Mouse (Mus musculus) myocyte (in vitro differentiated cells): ENCODE measurements around the gene Rabep2. TPM values are rescaled to one million over a fixed set of nuclear protein-coding genes. Genes with fewer than 3 reads are reported as not detected.
"Not testable (repeated sequence)": the region's sequence is repeated elsewhere in the genome, so short reads cannot be mapped to it uniquely, and the experiment has no call there.

Source experiments
- H3K27me3 ChIP-seq: one replicate; pipeline ENCODE4 v1.6.1; 2011; ENCODE audit not compliant: control insufficient read depth, insufficient read depth, insufficient read length
- H3K36me3 ChIP-seq: one replicate; pipeline ENCODE4 v1.6.1; 2011; ENCODE audit not compliant: control insufficient read depth, insufficient read depth
- H3K4me2 ChIP-seq: one replicate; pipeline ENCODE4 v1.6.1; 2011; ENCODE audit warnings: low read depth, control low read depth
- H3K4me3 ChIP-seq: one replicate; pipeline ENCODE4 v1.5.1; 2011; ENCODE audit warnings: mild to moderate bottlenecking, control low read depth, moderate library complexity
- H3K79me2 ChIP-seq: one replicate; pipeline ENCODE4 v1.6.1; 2011; ENCODE audit not compliant: control insufficient read depth, insufficient read depth
- H3ac ChIP-seq: one replicate; pipeline ENCODE4 v1.6.1; 2011; ENCODE audit not compliant: control insufficient read depth, insufficient read length
- CEBPB ChIP-seq: IDR thresholded peaks from 2 replicates; pipeline ENCODE4 v1.6.1; 2011; ENCODE audit warnings: mild to moderate bottlenecking, moderate library complexity; ENCODE audit not compliant: poor library complexity, insufficient read depth, severe bottlenecking
- E2F4 ChIP-seq: IDR thresholded peaks from one replicate; pipeline ENCODE4 v1.6.1; 2011; ENCODE audit warnings: mild to moderate bottlenecking, control low read depth, moderate library complexity; ENCODE audit not compliant: insufficient read depth
- MAX ChIP-seq: IDR thresholded peaks from one replicate; pipeline ENCODE4 v1.6.1; 2011; ENCODE audit warnings: low read depth, mild to moderate bottlenecking, control low read depth
- MYOD1 ChIP-seq, 3 experiments: IDR thresholded peaks; one replicate each; pipeline ENCODE4 v1.6.1; 2011; ENCODE audit warnings: control low read depth in 2 of 3, low read depth in 2 of 3, mild to moderate bottlenecking in 2 of 3, moderate library complexity in 1 of 3; ENCODE audit not compliant: insufficient read length in 2 of 3, control insufficient read depth in 1 of 3
- MYOG ChIP-seq, 3 experiments: IDR thresholded peaks; one replicate each; pipeline ENCODE4 v1.6.1; 2011; ENCODE audit warnings: control low read depth in 2 of 3, low read depth in 2 of 3, mild to moderate bottlenecking in 2 of 3; ENCODE audit not compliant: insufficient read length in 2 of 3, control insufficient read depth in 1 of 3, insufficient read depth in 1 of 3
- POLR2A ChIP-seq: IDR thresholded peaks from one replicate; pipeline ENCODE4 v1.6.1; 2011; ENCODE audit warnings: low read depth, mild to moderate bottlenecking, control low read depth, moderate library complexity; ENCODE audit not compliant: insufficient read length
- POLR2AphosphoS2 ChIP-seq: IDR thresholded peaks from one replicate; pipeline ENCODE4 v1.6.1; 2011; ENCODE audit warnings: low read depth, control low read depth; ENCODE audit not compliant: insufficient read length
- REST ChIP-seq: IDR thresholded peaks from one replicate; pipeline ENCODE4 v1.6.1; 2011; ENCODE audit warnings: mild to moderate bottlenecking, control low read depth, moderate library complexity; ENCODE audit not compliant: insufficient read depth, insufficient read length
- SRF ChIP-seq: IDR thresholded peaks from one replicate; pipeline ENCODE4 v1.6.1; 2011; ENCODE audit warnings: low read depth; ENCODE audit not compliant: control insufficient read depth, insufficient read length
- TCF12 ChIP-seq: IDR thresholded peaks from one replicate; pipeline ENCODE4 v1.6.1; 2011; ENCODE audit warnings: mild to moderate bottlenecking, control low read depth; ENCODE audit not compliant: poor library complexity, insufficient read depth, severe bottlenecking
- TCF3 ChIP-seq: IDR thresholded peaks from one replicate; pipeline ENCODE4 v1.6.1; 2011; ENCODE audit warnings: low read depth, control low read depth; ENCODE audit not compliant: insufficient read length
- USF1 ChIP-seq: IDR thresholded peaks from one replicate; pipeline ENCODE4 v1.6.1; 2011; ENCODE audit warnings: low read depth, mild to moderate bottlenecking, control low read depth, moderate library complexity
- polyA plus RNA-seq: library from polyadenylated mRNA; unstranded; fragments of >200 nt; fragmentation: generic; extraction: Trizol; gene quantifications from one replicate; pipeline ENCODE4 v1.2.1, GENCODE M21; 2012; ENCODE audit warnings: missing spikeins

Gene Rabep2
- polyA plus RNA-seq, 1 experiment: 36.7 TPM

DNA sequence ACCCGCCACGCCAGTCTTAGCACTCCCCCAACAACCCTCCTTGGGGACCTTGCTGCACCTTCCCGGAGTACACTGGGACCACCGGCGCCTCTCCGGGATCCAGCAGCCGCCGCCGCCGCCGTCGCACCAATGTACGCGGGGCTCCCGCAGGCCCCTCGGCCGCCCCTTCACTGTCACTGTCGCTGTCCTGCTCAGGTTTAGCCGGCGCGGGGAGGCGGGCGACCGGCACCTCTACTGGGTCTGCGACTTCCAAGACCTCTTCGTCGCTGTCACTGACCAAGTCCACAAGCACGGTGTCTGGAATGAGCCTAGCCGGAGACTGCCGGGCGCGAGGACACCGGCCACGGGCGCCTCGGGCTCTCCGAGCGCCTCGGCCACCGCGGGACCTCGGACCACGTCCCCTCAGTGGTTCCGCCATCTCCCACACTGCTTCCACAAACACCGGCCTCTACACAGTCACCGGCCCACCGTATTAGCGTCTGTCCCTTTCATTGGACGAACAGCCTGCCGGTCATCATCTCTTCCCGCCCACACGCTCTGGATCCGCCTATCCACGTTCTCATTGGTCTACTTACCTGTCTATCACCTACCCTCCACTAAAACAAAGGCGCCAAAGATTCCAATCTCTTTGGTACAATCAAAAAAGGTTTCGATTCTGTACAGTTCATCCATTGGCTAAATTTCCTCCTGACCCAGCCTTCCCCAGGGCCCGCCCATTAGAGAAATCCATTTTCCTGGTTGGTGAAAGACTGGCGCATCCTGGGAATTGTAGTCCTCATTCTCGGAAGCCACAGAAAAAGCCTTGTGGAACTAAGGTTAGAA is 32.0 kb upstream of the Rabep2 start, which contains the start of gene Nfatc2ip:
Gene Nfatc2ip, minus strand, starts transcription at position 440 of the 822 bp plus-strand sequence.
- TF ChIP-seq POLR2AphosphoS2 (peak; percentile 89), USF1 (no peak), CEBPB (no peak), MYOD1 (IDR thresholded peaks at IDR 0.05; ENCODE audit: control insufficient read depth in 1 of 3, insufficient read length in 2 of 3, low read depth in 2 of 3) (no peak), SRF (peak; percentile 66), TCF12 (no peak), POLR2A (peak; percentile 94), REST (no peak), E2F4 (peak; percentile 85)
- no peaks in the 10 kb centered on the region for H3K79me2 ChIP-seq
- H3ac ChIP-seq: peak within 1 kb of the TSS; percentile 8
- no peaks in the 10 kb centered on the region for H3K27me3 ChIP-seq
- peak within 1 kb of the TSS; percentile 45 for H3K4me3 ChIP-seq
- H3K4me2 ChIP-seq: peak within 1 kb of the TSS; percentile 88
- H3K36me3 ChIP-seq: no peaks in the 10 kb centered on the region

GRCm38 (mm10) chr7:126397221-126397620 is 31.3 kb upstream of the Rabep2 start:
- H3K4me3 ChIP-seq: peak overlapping the region; percentile 45
- TF ChIP-seq MAX: no peak
- TF ChIP-seq POLR2A: no peak
- no peak for TF ChIP-seq E2F4
- TF ChIP-seq USF1: no peak
- TF ChIP-seq REST: no peak
- TF ChIP-seq TCF3: no peak
- TF ChIP-seq SRF: no peak
- no peak for TF ChIP-seq MYOG (IDR thresholded peaks at IDR 0.05; ENCODE audit: control insufficient read depth in 1 of 3, insufficient read depth in 1 of 3, insufficient read length in 2 of 3, low read depth in 2 of 3)

GRCm38 (mm10) chr7:126397822-126398221 is 30.7 kb upstream of the Rabep2 start:
- no peak overlapping the region for H3K4me2 ChIP-seq
- no peaks in the 10 kb centered on the region for H3K79me2 ChIP-seq

More at GRCm38 (mm10) chr7:126397221-126397620, 31.3 kb upstream of the Rabep2 start:
- Histone ChIP-seq H3K4me2 (peak overlapping the region; percentile 83), H3K27me3 (no peaks in the 10 kb centered on the region), H3K36me3 (no peaks in the 10 kb centered on the region), H3K79me2 (no peaks in the 10 kb centered on the region), H3ac (no peak overlapping the region)

DNA sequence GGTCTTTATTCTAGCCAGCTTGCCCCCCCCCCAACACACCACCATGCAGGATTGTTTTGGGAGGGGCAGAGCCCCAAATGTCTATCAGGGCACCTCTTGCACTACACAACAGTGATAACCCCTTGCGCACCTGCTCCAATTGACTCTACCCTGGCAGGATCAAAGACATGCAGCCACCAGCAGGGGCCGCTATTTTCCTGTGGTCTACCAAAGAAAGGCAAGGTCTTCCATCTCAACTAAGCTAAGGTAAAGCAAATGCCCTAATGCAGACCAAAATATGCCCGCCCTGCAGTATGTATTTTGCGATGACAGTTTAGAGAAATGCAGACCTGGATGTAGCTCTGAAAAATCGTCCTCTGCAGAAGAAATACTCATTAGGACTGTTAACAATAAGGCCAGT is 29.0 kb upstream of the Rabep2 start:
- TF ChIP-seq REST (no peak), MYOD1 (IDR thresholded peaks at IDR 0.05; ENCODE audit: control insufficient read depth in 1 of 3, insufficient read length in 2 of 3, low read depth in 2 of 3) (no peak), E2F4 (no peak), MAX (no peak), TCF12 (no peak), SRF (no peak), USF1 (no peak)
- Histone ChIP-seq H3K27me3 (no peaks in the 10 kb centered on the region), H3K4me3 (no peak overlapping the region), H3ac (no peak overlapping the region), H3K4me2 (no peak overlapping the region), H3K79me2 (no peaks in the 10 kb centered on the region), H3K36me3 (no peaks in the 10 kb centered on the region)

More at GRCm38 (mm10) chr7:126397822-126398221, 30.7 kb upstream of the Rabep2 start:
- H3ac ChIP-seq: no peak overlapping the region
- H3K4me3 ChIP-seq: no peak overlapping the region
- H3K36me3 ChIP-seq: no peaks in the 10 kb centered on the region
- no peaks in the 10 kb centered on the region for H3K27me3 ChIP-seq
- no peak for TF ChIP-seq REST
- TF ChIP-seq SRF: no peak
- TF ChIP-seq MYOG (IDR thresholded peaks at IDR 0.05; ENCODE audit: control insufficient read depth in 1 of 3, insufficient read depth in 1 of 3, insufficient read length in 2 of 3, low read depth in 2 of 3): no peak
- no peak for TF ChIP-seq CEBPB
- TF ChIP-seq TCF12: no peak
- TF ChIP-seq MAX: no peak
- TF ChIP-seq POLR2AphosphoS2: no peak
- TF ChIP-seq E2F4: no peak
- TF ChIP-seq TCF3: no peak
- TF ChIP-seq POLR2A: no peak
- TF ChIP-seq USF1: no peak
- no peak for TF ChIP-seq MYOD1 (IDR thresholded peaks at IDR 0.05; ENCODE audit: control insufficient read depth in 1 of 3, insufficient read length in 2 of 3, low read depth in 2 of 3)

- not testable (repeated sequence) for H3ac ChIP-seq, H3K79me2 ChIP-seq
Measured at GRCm38 (mm10) chr7:126402518-126402917, 26.0 kb upstream of the Rabep2 start.

More at GRCm38 (mm10) chr7:126402518-126402917, 26.0 kb upstream of the Rabep2 start:
- not testable (repeated sequence) for H3K4me2 ChIP-seq, H3K36me3 ChIP-seq, H3K4me3 ChIP-seq, H3K27me3 ChIP-seq
